Mouse (Mus musculus) adipocyte (in vitro differentiated cells): Measurements from ENCODE around the gene 3110082I17Rik.

Experiments used
- DNase-seq: peaks from one replicate; pipeline ENCODE4 v3.0.0-alpha.2; 2016; ENCODE audit warnings: low spot score

The 3110082I17Rik gene

GRCm38 (mm10) chr5:139377468-139378270 lies 82.7 kb downstream of the 3110082I17Rik start, which contains the start of gene Gpr146:
Gene Gpr146 (plus strand): TSS chr5:139377697.
- DNase-seq, result peak; percentile 74

GRCm38 (mm10) chr5:139374841-139375240 lies 85.5 kb downstream of the 3110082I17Rik start:
- no peak for DNase-seq

- DNase-seq, result peak; percentile 56
These were observed 86.4 kb downstream of the 3110082I17Rik start for GRCm38 (mm10) chr5:139373889-139374444.

DNA sequence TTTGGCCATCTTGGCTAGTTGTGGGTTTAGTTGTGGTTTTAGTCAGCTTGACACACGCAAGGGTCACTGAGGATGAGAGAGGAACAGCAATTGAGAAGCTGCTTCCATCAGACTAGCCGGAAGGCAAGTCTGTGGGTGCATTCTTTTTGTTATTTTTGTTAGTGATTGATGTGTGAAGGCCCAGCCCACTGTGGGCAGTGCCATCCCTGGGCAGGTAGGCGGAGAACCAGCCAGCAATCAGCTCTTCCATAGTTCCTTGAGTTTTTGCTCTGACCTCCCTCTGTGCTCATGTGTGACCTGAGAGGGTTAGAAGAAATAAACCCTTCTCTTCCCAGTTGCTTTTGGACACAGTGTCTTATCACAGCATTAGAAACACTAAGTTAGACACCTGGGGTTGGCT lies 87.2 kb downstream of the 3110082I17Rik start:
- no peak for DNase-seq

DNA sequence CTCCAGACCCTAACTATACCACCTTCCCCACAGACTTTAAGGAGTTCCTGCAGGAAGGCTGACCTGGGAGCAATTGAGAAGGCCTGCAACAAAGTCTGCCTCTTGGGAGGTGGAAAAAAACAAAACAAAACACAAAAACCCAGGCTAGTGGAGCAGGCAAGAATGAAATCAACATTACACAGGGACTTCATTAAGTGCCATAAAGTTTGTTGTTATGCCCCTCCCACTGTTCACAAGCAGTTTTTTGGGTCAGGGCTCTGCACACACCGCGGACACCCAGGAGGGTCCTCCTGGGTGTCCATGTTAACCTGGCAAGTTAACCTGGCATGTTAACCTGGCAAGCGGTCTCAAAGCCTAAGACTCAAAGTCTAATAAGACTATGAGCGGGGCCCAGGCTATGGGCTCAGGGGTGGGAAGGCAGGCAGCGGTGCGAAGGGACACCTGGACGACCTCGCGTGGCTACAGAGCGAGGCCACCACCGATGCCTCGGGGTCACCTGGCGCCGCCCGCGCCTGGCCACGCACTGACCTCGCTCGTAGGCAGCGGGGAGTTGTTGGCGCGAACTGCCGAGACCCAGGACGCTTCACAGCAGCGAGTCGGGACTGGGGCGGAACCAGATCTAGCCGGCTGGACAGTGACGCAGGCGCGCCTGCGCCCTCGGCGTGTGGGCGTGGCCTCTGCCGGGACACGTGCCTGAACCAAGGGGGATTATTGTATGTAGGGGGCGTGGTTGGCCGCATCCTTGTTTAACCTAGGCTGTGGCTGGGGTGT lies 88.5 kb downstream of the 3110082I17Rik start:
- DNase-seq, result peak; percentile 97

DNA sequence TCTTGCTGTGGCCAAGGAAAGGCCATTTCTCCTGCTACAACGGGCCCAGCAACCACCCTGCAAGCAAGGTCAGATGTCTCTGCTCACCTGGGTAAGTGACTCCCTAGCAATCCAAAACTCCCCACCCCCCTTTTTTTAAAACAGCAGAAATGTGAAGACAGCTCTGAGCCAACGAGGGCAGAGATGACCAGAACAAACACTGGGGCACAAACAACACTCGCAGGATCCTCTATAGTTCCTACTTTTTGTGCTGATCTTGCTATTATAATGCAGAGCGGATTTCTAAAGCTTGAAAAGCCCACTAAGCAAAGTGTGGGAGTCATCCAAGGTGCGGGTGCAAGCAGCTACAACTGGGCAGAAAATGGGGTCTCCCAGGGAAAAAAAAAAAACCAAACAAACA lies 89.2 kb downstream of the 3110082I17Rik start:
- DNase-seq, result peak; percentile 71

DNA sequence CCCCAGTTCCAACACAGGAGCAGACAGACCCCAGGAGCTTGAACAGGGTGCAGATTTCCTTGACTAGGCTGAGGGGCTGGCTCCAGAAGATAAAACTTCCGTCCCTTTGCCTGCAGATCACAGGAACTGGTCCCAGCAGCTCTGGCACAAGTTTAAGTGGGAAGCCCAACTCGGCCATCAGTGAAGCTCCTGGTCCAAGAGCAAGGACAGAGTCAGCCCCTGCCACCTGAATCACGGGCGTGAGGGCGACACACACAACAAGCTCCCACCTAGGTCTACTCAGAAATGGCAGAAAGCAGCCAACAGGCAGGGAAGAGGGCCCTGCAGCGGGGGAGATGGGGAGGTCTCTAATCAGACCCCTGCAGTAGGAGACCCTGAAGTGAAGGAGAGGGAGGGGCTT lies 90.0 kb downstream of the 3110082I17Rik start:
- no peak for DNase-seq

DNA sequence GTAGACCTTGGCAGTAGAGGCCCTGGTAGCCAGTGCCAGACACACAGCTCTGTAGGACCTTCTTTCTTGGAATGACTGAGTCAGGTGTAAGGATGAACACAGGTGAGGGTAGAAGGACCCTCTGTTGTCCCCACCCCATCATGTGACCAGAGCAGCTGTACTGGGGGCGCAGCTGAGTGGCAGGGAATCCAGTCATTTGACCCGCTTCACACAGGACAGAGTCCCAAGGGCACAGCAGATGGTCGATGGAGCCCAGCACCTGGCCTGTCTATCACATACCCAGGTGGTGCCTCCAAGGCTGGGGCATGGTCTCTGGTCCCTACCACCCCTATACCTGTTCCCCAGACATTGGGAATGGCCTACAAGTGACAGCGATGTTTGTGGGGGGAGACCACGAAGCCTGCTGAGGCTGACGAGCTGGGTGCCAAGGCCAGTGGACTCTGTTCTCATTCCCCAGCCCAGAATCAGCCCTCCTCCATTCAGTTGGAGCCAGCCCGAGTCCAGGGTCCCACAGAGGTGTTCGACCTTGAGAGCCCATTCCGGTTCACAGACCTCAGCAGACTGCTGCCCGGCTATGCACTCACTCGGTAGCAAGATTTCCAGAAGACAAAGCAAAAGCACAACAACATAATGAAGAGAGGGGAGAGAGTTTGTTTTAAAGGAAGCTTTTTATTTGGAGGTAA lies 91.5 kb downstream of the 3110082I17Rik start:
- DNase-seq, result no peak

DNA sequence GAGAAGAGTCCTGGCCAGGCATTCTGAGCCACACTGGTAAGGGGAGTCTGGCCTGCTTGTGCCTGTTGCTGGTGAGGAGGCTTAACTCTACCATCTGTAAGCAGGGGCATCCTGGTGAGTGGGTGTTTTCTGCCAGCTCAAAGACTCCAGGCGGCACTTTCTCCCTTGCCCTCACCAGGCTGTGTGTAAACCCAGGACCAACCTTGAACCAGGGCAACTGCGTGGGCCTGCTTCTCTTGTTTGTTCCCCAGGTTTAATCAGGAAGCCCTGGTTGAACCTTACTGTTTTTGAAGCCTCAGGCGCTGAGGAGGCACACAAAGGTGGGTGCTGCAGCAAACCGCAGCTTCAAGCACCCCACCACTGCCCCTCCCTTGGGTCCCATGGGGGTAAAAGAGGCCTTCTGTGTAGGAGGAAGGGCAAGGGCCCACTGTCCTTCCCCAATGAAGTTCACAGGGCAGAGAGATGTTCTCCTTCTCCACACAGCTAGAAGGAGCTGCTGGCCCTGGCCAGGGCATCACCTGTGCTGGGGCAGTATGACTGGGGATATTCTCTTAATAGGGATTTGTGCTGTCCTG lies 92.4 kb downstream of the 3110082I17Rik start:
- no peak for DNase-seq

- DNase-seq, result peak; percentile 47
These were observed 93.8 kb downstream of the 3110082I17Rik start for GRCm38 (mm10) chr5:139366484-139366883.

DNA sequence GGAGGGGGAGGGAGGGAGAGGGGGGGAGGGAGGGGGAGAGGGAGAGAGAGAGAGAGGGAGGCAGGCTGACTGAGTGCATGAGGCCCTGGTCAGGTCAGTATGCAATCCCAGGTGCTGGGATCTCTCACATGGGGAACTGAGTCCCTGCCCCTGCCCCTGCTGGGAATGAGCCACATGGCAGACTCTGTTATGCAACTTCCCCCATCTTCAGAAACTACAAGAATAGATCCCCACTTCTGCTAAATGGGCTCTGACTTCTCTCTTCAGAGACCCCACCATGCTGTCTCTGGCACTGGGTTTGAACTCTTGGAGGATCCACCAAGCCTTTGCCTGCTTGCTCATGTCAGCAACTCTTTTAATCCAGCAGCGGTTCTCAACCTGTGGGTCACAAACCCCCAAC lies 94.5 kb downstream of the 3110082I17Rik start:
- DNase-seq, result no peak

DNA sequence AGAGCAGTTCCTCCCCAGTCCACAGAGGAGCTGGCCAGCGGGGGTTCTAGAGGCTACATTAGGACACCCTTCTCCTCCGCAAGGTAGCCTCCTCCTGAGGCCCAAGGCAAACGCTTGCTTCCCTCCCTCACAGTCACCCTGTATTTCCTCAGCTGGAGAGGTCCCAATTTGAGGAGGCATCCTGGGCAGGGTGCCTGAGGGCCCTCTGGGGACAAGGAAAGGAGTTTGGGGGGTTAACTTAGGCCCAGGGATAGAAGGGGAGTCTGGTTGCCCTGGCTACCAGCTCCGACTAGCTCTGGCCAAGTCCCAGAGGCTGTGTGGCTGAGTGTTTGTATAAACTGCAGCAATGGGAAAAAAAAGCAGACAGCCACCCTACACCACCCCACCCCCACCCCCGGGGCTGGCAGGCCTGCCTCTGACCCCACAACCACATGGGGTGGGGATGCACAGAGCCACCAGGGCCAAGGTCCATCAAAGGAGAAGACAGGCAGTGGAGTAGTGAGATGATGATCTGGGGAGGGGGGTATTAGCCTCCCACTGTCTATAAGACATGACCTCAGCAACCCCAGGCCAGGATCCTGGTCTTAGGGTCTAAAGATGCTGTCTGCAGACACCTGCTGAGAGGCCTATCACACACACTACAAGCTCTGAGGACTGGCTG lies 95.3 kb downstream of the 3110082I17Rik start:
- DNase-seq, result peak; percentile 75

DNA sequence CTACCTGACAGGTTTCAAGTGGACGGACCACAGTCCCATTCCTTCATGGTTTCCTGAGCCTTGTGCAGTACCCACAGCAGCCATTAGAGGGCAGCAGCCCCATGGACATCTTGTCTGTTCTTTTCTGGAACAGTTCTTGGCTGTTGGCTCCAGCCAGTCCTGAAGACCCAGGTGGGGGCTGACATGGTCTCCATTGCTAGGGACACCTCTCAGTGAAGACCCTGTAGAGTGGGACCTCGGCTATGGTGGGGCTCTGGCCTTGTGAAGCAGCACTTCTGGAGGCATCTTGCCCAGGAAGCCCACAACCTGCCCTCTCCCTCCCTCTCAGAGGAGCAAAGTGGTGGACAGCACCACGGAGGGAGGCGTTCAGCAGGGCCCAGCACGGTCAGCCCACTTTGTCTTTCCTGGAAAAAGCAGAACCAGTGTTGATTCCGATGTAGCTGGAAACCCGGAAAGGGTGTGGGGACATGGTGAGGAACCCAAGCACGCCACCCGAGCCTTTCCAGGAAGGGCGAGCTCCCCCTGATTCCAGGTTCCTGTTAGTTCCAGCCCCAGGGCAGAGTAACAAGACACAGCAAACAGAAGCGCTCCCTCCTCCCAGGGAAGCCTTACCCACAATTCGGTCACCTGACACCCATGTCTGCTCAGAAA lies 95.9 kb downstream of the 3110082I17Rik start:
- peak; percentile 96 for DNase-seq

DNA sequence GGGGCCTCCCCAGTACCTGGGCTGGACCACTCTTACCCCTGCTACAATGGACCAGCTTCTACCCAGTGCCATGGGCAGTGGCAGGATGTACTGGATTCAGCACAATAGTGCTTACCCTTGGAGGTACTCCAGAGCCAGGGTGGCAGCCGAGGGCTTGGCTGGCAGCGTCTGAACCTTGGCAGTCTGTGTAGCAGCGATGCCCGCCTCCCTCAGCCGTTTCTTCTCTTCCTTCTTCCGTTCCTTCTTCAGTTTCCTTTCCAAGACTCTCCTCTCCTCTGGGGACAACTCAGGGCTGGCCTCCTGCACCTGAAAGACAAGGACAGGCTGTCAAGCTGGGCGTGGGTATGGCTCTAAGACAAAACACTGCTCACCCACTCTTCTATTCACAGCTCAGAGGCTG lies 96.5 kb downstream of the 3110082I17Rik start:
- no peak for DNase-seq

DNA sequence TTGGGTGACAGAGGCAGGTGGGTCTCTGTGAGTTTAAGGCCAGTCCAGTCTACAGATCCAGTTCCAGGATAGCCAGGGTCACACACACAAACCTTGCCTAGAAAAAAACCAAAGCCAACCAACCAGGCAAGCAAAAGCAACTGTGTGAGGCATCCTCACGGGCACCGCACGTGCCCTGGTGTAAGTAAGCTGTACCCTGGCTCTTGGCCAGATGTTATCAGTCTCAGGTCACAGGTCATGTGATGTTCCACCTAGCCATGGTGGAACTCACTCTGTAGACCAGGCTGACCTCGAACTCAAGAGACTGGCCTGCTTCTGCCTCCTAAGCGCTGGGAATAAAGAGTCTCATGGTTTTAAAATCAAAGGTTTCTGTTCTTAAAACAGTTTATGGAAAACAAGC lies 101.1 kb downstream of the 3110082I17Rik start:
- no peak for DNase-seq

DNA sequence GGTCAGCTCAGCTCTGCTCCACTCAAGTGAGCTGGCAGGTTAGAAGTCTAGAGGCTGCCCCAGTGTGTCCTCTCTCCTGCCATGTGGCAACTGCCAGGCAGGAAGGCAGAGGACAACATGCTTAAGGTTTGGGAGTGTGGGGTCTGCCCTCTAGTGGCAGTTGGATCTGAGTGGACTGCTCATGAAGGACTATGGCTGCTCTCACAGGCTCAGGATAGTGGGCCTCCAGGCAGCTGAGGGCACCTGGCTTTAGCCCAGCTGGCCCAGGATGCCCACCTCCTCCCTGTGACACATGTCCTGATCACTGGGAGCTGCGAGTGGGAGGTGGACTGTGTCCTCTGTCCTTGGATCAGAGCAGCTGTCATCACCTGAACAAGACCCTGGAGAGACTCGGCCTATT lies 101.7 kb downstream of the 3110082I17Rik start:
- DNase-seq, result peak; percentile 87

- DNase-seq, result peak; percentile 93
These were observed 105.0 kb downstream of the 3110082I17Rik start for GRCm38 (mm10) chr5:139355235-139355772.

DNA sequence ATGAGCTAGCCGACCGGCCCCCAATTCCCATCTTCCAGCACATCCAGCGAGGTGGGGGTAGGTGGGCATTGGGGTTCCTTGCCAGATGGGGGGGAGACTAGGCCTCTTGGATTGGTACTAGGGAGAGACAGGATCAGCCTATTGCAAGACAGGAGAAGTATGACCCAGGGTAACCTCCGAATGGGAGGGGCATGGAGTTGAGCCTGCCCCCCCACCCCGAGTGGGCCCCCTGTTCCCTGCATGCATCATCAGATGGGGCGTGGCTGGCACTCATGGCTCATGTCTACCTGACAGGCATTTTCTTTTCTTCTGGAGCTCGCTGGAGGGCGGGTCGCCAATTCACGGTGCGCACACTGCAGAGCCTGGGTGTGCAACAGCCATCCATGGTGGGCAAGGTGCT lies 106.4 kb downstream of the 3110082I17Rik start:
- no peak for DNase-seq

GRCm38 (mm10) chr5:139353496-139353895 lies 106.8 kb downstream of the 3110082I17Rik start:
- DNase-seq, result peak; percentile 52

DNA sequence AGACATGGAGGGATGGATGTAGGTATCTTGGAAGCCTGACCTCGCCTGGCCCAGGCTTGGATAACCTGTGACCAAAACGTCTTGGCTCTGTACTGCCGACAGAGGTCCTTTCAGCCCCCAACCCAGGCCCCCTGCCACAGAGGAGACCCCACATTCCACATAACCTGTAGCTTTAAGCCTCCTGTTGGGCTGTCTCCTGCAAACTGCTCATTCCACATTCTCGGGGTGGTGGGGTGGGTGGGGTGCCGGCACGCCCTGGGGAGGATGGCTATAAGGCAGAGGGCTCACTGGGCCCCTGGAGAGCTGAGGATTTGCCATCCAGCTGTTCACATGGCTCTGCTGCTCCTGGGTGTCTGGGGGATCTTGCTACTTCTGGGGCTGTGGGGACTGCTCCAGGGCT lies 108.0 kb downstream of the 3110082I17Rik start, which contains the start of gene Cyp2w1:
Gene Cyp2w1 (plus strand): TSS at position 301 of the 400 bp plus-strand sequence.
- DNase-seq, result no peak
